Mouse (Mus musculus): ENCODE measurements around the gene H2-Q10.

Gene H2-Q10

GRCm38 (mm10) chr17:35516652-35517500 is 47.0 kb downstream of the H2-Q10 start, which contains the start of the genes Tcf19 and Cchcr1:
Tcf19 (minus strand) TSS chr17:35516824.
Cchcr1 (plus strand) TSS chr17:35517100.
- DNase-seq, result peak; percentile 98

- no peak for DNase-seq
Measured at GRCm38 (mm10) chr17:35517526-35517925, 47.6 kb downstream of the H2-Q10 start.

Data from lung, postnatal 36 days (tissue).